Mouse (Mus musculus): ENCODE data around the gene Fam104a.

The Fam104a gene

GRCm38 (mm10) chr11:113632303-113632702 lies 51.7 kb downstream of the Fam104a start:
- DNase-seq (ENCODE audit: low spot score in 2 of 2) = no peak

GRCm38 (mm10) chr11:113631862-113632261 lies 52.1 kb downstream of the Fam104a start:
- no peak for DNase-seq (ENCODE audit: low spot score in 2 of 2)

GRCm38 (mm10) chr11:113631302-113631701 lies 52.7 kb downstream of the Fam104a start:
- no peak for DNase-seq (ENCODE audit: low spot score in 2 of 2)

GRCm38 (mm10) chr11:113630642-113631041 lies 53.3 kb downstream of the Fam104a start:
- DNase-seq (ENCODE audit: low spot score in 2 of 2) = no peak

GRCm38 (mm10) chr11:113627785-113628184 lies 56.2 kb downstream of the Fam104a start:
- no peak for DNase-seq (ENCODE audit: low spot score in 2 of 2)

GRCm38 (mm10) chr11:113625437-113625836 lies 58.5 kb downstream of the Fam104a start:
- DNase-seq (ENCODE audit: low spot score in 2 of 2) = no peak

GRCm38 (mm10) chr11:113622028-113622427 lies 61.9 kb downstream of the Fam104a start:
- no peak for DNase-seq (ENCODE audit: low spot score in 2 of 2)

GRCm38 (mm10) chr11:113621001-113621400 lies 63.0 kb downstream of the Fam104a start:
- no peak for DNase-seq (ENCODE audit: low spot score in 2 of 2)

GRCm38 (mm10) chr11:113619420-113620080 lies 64.4 kb downstream of the Fam104a start:
- DNase-seq (ENCODE audit: low spot score in 2 of 2) = no peak

- peak; percentile 69 to 84 for DNase-seq (ENCODE audit: low spot score in 2 of 2)
Observed at GRCm38 (mm10) chr11:113618672-113619419, 65.1 kb downstream of the Fam104a start, which contains the start of gene Sstr2. Gene Sstr2 (plus strand): TSS chr11:113619342.

- no peak for DNase-seq (ENCODE audit: low spot score in 2 of 2)
Observed at GRCm38 (mm10) chr11:113618303-113618671, 65.7 kb downstream of the Fam104a start.

- DNase-seq (ENCODE audit: low spot score in 2 of 2) = peak; percentile 76 to 87
Observed at GRCm38 (mm10) chr11:113617132-113617911, 66.6 kb downstream of the Fam104a start.

GRCm38 (mm10) chr11:113614476-113614875 lies 69.5 kb downstream of the Fam104a start:
- DNase-seq (ENCODE audit: low spot score in 2 of 2) = no peak

- peak; percentile 44 to 82 for DNase-seq (ENCODE audit: low spot score in 2 of 2)
Observed at GRCm38 (mm10) chr11:113611664-113612611, 72.0 kb downstream of the Fam104a start.

Measured in spleen, postnatal 4 days (tissue).